Mouse (Mus musculus) cortical plate, adult 2 months (tissue): Measurements from ENCODE around the gene Atp5j2. TPM values are rescaled to one million over a fixed set of nuclear protein-coding genes. Genes with fewer than 3 reads are reported as not detected.

Experiments
- H3K27ac ChIP-seq: fragments of 200-500 bp; 2 replicates; pipeline ENCODE4 v1.5.1; 2012; ENCODE audit warnings: low read length, control low read depth, inconsistent platforms; ENCODE audit not compliant: insufficient read depth
- H3K4me1 ChIP-seq: fragments of 200-500 bp; 2 replicates; pipeline ENCODE4 v1.6.1; 2011; ENCODE audit warnings: low read length; ENCODE audit not compliant: control insufficient read depth, insufficient read depth
- H3K4me3 ChIP-seq: fragments of 200-500 bp; 2 replicates; pipeline ENCODE4 v1.5.1; 2011; ENCODE audit warnings: mild to moderate bottlenecking, low read length, control low read depth; ENCODE audit not compliant: insufficient read depth
- CTCF ChIP-seq: fragments of 200-500 bp; IDR thresholded peaks from 2 replicates; pipeline ENCODE4 v1.5.1; 2011; ENCODE audit warnings: mild to moderate bottlenecking, control low read depth, low read length; ENCODE audit not compliant: insufficient read depth; ENCODE audit errors: extremely low read depth
- POLR2A ChIP-seq: fragments of 200-500 bp; IDR thresholded peaks from 2 replicates; pipeline ENCODE4 v1.6.1; 2011; ENCODE audit warnings: mild to moderate bottlenecking, low read length, control low read depth; ENCODE audit not compliant: insufficient read depth; ENCODE audit errors: extremely low read depth
- polyA plus RNA-seq: library from polyadenylated mRNA; depleted of rRNA; stranded (reverse); fragments of >200 nt; gene quantifications from 2 replicates; pipeline ENCODE4 v1.2.3, GENCODE M21; 2012

Atp5j2 gene
- polyA plus RNA-seq, 1 experiment: 392 TPM

DNA sequence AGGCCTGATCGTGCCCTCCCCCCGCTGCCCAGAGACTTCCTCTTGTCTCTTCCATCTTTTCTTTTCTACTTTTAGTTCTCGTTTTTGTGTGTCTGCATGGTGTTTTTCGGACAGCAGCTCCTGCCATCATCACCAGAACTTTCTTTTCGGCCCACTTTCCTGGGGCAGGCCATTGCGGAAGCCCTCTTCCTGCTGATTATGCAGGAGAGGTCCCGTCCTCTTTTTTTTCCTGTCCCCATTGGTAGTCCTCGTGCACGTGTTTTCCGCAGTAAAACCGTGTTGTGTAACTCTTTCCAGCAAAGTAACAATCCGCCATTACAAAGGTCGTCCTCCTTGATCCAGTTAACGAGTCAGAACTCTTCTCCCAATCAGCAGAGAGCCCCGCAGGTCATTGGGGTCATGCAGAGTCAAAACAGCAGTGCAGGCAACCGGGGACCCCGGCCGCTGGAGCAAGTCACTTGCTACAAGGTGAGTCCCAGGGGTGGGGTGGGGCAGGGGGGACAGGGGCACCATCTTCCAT is 13.3 kb downstream of the Atp5j2 start:
- Histone ChIP-seq H3K27ac (no peak overlapping the region), H3K4me1 (no peaks in the 10 kb centered on the region), H3K4me3 (no peak overlapping the region)
- TF ChIP-seq CTCF (no peak), POLR2A (no peak)

DNA sequence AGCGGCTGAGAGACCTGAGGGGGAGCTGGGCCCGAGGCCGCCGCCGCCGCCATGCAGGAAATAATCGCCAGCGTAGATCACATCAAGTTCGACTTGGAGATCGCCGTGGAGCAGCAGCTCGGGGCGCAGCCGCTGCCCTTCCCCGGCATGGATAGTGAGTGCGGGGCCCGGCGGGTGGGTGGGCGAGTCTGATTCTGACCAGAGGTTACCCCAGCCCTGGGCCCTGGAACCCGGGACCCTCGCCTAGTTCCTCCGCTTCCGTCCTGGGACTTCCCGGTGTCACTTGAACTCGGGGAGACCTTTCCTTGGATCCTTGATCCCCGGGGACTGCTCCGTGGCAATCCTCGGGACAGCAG is 24.6 kb downstream of the Atp5j2 start:
- Histone ChIP-seq H3K4me1 (peaks cover 6% of the 10 kb centered on the region), H3K4me3 (peak overlapping the region; percentile 73)
- no peak for TF ChIP-seq CTCF
- no peak for TF ChIP-seq POLR2A

DNA sequence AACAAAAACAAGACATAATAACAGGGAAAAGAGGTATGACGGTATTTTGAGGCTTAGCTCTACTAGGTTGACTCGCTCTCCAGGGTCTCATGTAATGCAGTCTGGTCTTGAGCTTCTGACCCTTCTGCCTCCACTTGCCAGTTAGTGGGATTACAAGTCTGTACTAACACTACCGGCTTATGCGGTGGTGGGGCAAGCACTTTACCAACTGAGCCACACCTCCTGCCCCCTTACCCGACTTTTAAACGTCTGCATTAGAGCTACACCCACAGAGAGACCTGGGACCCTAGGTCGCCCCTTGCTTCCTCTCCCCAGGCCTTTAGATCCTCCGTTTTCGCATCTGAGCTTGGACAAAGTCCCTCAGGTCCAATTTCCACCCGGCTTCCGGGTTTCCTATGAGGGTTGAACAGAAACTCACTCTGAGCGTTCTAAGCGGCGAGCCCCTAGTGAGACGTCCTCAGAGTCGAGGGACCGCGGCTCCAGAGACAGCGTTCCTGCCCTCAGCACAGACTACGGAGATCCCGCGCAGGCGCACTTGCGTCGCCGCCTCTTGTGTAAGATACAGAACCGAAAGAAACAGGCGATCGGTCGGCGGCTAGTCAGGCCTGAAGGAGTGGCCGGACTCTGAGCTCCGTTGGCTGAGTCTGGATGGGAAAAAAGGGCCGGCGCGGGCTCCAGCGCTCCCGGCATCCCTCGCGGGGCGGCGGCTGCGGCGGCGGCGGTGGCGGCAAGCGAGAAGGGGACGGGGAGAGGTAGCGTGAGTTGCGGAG is 25.1 kb downstream of the Atp5j2 start, which contains the start of the genes Ptcd1 and Cpsf4:
Ptcd1 (minus strand) TSS at position 573 of the 770 bp plus-strand sequence.
Cpsf4 (plus strand) TSS at position 678 of the 770 bp plus-strand sequence.
- H3K27ac ChIP-seq: 0 out of 2 replicates have a peak within 1 kb of the TSS, but pooled peaks have one; percentile 13
- TF ChIP-seq POLR2A (peak; percentile 92; the same call in 1 of the 2 replicates), CTCF (no peak)
- peak within 1 kb of the TSS; percentile 73 for H3K4me3 ChIP-seq
- peaks cover 6% of the 10 kb centered on the region for H3K4me1 ChIP-seq

More for the DNA sequence above, 24.6 kb downstream of the Atp5j2 start:
- H3K27ac ChIP-seq: no peak overlapping the region

DNA sequence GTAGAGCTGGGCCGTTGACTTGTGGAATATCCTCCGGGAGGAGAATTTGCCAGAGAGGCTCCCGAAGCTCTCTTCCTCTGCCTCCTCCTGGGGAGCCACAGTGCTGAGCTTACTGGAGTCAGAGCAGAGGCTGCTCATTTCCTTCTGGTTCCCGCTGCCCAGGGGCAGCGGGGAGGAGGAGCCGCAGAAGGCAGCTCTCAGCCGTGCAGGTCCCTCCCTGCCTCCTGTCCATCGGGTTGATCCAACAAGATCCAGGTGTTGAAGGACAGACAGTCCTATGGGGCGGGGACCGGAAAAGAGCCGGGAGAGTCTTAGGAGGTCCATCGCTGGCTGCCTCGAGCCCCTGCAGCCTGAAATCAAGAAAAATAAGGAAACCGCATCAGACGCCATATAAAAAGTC is 26.7 kb downstream of the Atp5j2 start:
- TF ChIP-seq CTCF: no peak
- TF ChIP-seq POLR2A: no peak
- H3K27ac ChIP-seq: no peak overlapping the region
- H3K4me3 ChIP-seq: peak overlapping the region; percentile 16; the same call in 1 of the 2 replicates
- H3K4me1 ChIP-seq: peaks cover 6% of the 10 kb centered on the region

DNA sequence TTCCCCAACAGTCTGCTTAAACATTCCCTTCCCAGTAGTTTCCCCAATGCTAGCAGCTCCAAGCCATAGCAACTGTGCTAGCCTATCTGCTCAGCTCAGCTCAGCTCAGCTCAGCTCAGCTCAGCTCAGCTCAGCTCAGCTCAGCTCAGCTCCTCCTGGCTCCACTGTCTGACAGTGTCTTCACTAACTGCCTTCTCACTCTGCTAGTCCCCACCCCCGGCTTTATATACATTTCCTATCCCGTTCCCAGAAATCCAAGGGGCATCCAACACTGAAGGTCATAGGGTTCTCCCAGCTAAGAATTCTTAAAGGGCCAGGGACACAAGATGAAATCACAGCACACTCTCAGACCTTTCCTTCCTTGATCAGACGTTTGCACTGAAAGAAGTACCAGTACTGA is 27.2 kb downstream of the Atp5j2 start:
- TF ChIP-seq POLR2A (0 out of 2 replicates have a peak, but pooled peaks have one; percentile 45), CTCF (no peak)
- H3K27ac ChIP-seq: no peak overlapping the region
- H3K4me3 ChIP-seq: peak overlapping the region; percentile 16; the same call in 1 of the 2 replicates
- peaks cover 6% of the 10 kb centered on the region for H3K4me1 ChIP-seq

DNA sequence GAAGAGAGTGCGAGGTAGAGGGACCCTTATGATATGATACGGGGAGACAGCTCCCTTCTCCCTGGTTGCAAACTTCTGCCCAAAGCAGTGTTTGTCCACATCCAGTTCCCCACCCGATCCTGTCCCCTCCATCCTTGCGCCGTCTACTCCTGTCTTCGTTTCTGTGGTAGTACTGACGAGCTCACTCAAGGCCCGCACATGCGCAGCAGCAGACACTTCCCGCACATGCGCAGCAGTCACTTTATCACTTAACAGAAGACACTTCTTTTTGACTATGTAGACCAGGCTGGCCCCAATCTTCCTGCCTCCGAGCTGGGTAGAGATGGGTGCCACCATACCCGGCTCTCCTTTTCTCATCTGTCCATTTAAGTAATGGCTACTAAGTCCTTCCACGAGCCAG is 30.5 kb downstream of the Atp5j2 start:
- H3K4me3 ChIP-seq: no peak overlapping the region
- peaks cover 4% of the 10 kb centered on the region for H3K4me1 ChIP-seq
- H3K27ac ChIP-seq: no peak overlapping the region
- no peak for TF ChIP-seq POLR2A
- no peak for TF ChIP-seq CTCF

DNA sequence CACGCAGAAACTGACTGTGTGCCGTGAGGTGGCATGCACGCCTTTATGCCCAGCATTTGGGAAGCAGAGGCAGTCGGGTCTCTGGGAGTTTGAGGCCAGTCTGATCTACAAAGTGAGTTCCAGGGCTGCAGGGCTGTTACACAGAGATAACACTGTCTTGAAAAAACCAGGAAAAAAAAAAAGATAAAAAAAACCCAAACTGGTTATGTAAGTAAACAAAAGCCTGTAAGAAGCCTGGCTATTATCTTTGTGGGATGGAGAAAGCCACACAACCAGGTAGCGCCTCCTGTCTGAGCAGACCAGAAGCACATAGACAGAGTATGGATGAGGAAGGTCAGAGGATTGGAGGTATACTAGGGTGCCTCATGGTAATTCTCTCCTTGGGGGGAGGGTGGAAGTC is 39.2 kb downstream of the Atp5j2 start:
- H3K27ac ChIP-seq: no peak overlapping the region
- no peak for TF ChIP-seq CTCF
- no peak for TF ChIP-seq POLR2A
- H3K4me3 ChIP-seq: no peak overlapping the region
- H3K4me1 ChIP-seq: no peaks in the 10 kb centered on the region

DNA sequence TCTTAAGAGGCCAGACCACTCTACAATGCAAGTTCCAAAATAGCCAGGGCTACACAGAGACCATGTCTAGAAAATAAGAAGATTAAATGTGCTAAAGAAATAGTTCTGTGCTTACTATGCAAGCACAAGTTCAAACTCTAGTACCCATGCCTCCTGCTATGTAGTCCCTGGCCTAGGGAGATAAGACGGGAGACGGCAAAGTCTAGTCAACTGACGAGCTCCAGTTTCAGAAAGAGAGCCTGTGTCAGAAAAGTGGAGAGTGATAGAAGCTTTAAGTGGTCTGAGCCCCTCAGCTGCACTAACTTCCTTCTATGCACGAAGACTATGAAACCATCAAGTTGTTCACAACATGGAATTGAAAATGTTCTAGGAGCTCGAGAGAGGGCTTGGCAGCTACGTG is 42.6 kb downstream of the Atp5j2 start:
- Histone ChIP-seq H3K27ac (no peak overlapping the region), H3K4me1 (no peaks in the 10 kb centered on the region), H3K4me3 (no peak overlapping the region)
- no peak for TF ChIP-seq POLR2A
- no peak for TF ChIP-seq CTCF

DNA sequence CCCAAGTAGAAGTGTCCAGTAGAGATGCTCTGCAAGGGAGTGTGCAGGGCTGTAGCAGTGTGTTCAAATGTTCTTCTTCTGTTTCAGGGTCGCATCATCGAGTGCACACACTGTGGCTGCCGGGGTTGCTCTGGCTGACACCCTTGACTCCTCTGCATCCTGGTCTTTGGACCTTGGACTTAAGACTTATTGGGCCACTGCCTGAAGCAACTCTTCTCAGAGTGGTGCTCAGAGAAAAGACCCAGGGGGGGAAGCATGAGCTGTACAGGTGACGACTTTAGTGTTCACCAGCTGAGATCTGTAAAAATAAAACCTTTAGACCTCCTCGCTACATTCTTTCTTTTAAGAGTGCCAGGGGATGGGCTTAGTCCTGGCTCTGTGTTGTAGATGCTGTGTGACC is 44.1 kb downstream of the Atp5j2 start:
- Histone ChIP-seq H3K4me1 (no peaks in the 10 kb centered on the region), H3K4me3 (no peak overlapping the region), H3K27ac (no peak overlapping the region)
- TF ChIP-seq CTCF: no peak
- TF ChIP-seq POLR2A: no peak

DNA sequence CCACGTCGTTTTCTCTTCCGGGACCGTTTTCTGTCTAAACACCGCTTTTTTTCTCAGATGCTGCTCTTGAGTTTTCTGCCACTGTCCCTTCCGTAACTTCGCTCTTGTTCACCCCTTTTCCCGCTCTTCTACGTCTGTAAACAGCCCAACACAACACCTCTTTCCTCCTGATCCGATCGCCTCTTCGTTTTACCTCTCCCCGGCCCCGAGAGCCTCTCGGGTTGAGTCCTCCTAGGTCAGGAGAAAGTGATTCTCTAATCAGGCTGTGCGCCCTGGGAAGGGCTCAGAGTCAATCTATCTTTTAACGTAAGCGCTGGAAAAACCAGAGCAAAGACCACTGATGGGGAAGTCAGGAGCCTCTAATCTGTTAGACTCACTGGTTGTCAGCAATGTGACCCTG is 51.3 kb downstream of the Atp5j2 start:
- TF ChIP-seq CTCF: no peak
- no peak for TF ChIP-seq POLR2A
- Histone ChIP-seq H3K27ac (no peak overlapping the region), H3K4me3 (peak overlapping the region; percentile 52), H3K4me1 (peaks cover 5% of the 10 kb centered on the region; the same call in 1 of the 2 replicates)
